Mouse (Mus musculus): Measurements from ENCODE around the gene Chil3. TPM values are rescaled to one million over a fixed set of nuclear protein-coding genes. Genes with fewer than 3 reads are reported as not detected.

Gene Chil3
- 58.5 TPM for polyA plus RNA-seq (2015; fragmentation: Illumina TruSeq; extraction: RNeasy Lipid Tissue Mini Kit (QIAGEN cat#74804); ENCODE audit: insufficient read depth, low replicate concordance)

DNA sequence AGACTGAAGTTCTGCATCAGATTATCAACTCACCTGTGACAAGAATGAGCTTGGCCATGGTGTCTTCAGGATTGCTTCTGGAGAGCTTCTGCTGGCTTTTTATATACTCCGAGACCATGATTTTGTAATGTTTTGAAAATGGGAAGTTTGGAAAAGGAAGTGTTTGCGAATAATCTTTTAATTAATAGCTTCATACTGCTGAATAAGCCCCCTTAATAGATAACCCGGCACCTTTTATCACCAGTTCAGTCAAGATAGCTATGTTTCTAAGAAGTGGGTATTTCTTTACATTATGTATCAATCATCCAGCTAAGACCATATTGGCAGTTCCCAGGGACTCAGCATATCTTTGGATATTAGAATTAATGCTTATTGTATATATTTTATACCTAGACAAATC, at the start of gene Chil3:
Gene Chil3 (minus strand): TSS at position 101 of the 400 bp plus-strand sequence.

DNA sequence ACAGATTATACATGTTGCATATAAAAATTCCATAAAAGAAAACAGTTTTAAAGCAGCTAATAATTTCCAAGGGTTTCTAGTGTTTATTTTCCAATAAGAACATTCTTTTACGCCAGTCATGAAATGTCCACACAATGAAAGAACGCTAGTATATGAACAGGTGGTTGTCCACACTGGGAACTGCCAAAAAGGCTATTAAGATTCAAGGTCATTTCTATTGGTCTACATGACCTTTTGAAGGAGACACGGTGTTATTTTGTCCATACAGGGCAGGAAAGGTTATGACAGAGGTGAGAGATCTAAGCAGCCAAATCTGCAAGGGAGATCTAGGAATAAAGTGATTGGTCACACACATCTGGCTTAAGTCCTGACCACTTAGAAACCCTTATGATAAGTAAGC, 54.4 kb downstream of the Chil3 start, which contains the start of gene Chia1:
Gene Chia1 (plus strand): TSS at position 301 of the 400 bp plus-strand sequence.

Other genes with a start within 250 kb of the Chil3 start
- gene I830077J02Rik, start 234.9 kb downstream of the Chil3 start, polyA plus RNA-seq (2015; fragmentation: Illumina TruSeq; extraction: RNeasy Lipid Tissue Mini Kit (QIAGEN cat#74804); ENCODE audit: insufficient read depth, low replicate concordance), result 69.2 TPM
- gene Wdr77, start 208.2 kb downstream of the Chil3 start, polyA plus RNA-seq (2015; fragmentation: Illumina TruSeq; extraction: RNeasy Lipid Tissue Mini Kit (QIAGEN cat#74804); ENCODE audit: insufficient read depth, low replicate concordance), result 62.0 TPM
- 294 TPM for gene Atp5f1, start 207.5 kb downstream of the Chil3 start, polyA plus RNA-seq (2015; fragmentation: Illumina TruSeq; extraction: RNeasy Lipid Tissue Mini Kit (QIAGEN cat#74804); ENCODE audit: insufficient read depth, low replicate concordance)
- 9.7 TPM for gene Ovgp1, start 193.9 kb downstream of the Chil3 start, polyA plus RNA-seq (2015; fragmentation: Illumina TruSeq; extraction: RNeasy Lipid Tissue Mini Kit (QIAGEN cat#74804); ENCODE audit: insufficient read depth, low replicate concordance)
- gene Pifo, start 152.9 kb downstream of the Chil3 start, polyA plus RNA-seq (2015; fragmentation: Illumina TruSeq; extraction: RNeasy Lipid Tissue Mini Kit (QIAGEN cat#74804); ENCODE audit: insufficient read depth, low replicate concordance), result 1.7 TPM
- gene Chil5, start 134.8 kb downstream of the Chil3 start, polyA plus RNA-seq (2015; fragmentation: Illumina TruSeq; extraction: RNeasy Lipid Tissue Mini Kit (QIAGEN cat#74804); ENCODE audit: insufficient read depth, low replicate concordance), result 5.2 TPM
- gene Chia1, start 54.3 kb downstream of the Chil3 start, polyA plus RNA-seq (2015; fragmentation: Illumina TruSeq; extraction: RNeasy Lipid Tissue Mini Kit (QIAGEN cat#74804); ENCODE audit: insufficient read depth, low replicate concordance), result 0.14 TPM
- gene Chil4, start 51.9 kb upstream of the Chil3 start, polyA plus RNA-seq (2015; fragmentation: Illumina TruSeq; extraction: RNeasy Lipid Tissue Mini Kit (QIAGEN cat#74804); ENCODE audit: insufficient read depth, low replicate concordance), result not detected
- 0.37 TPM for gene Chil6, start 238.6 kb upstream of the Chil3 start, polyA plus RNA-seq (2015; fragmentation: Illumina TruSeq; extraction: RNeasy Lipid Tissue Mini Kit (QIAGEN cat#74804); ENCODE audit: insufficient read depth, low replicate concordance)